Mouse (Mus musculus): ENCODE data around the gene Ribc2. TPM values are rescaled to one million over a fixed set of nuclear protein-coding genes. Genes with fewer than 3 reads are reported as not detected.

The Ribc2 gene
- polyA plus RNA-seq, 1 experiment: 0.08 TPM

DNA sequence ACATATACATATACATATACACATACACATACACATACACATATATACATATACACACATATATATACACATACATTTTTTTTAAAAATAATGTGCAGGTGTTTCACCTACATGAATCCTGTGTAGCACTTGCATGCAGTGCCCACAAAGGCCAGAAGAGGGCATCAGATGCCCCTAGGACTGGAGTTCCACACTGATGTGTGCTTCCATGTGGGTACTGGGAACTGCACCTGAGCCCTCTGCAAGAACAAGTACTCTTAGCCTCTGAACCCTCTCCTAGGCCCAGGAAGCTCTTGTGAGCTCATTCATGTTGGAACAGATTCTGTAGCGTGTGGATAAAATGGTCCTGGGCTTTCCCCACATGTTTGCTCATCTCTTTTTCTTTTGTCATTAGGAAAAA, 11.9 kb downstream of the Ribc2 start:
- no peak overlapping the region for H3K27ac ChIP-seq (ENCODE audit: insufficient read depth, low read length)
- no peaks in the 10 kb centered on the region for H3K27me3 ChIP-seq (ENCODE audit: control insufficient read depth, insufficient read depth, low read length)
- H3K4me3 ChIP-seq (ENCODE audit: extremely low read depth, insufficient read depth, insufficient read length): no peak overlapping the region
- H3K36me3 ChIP-seq (ENCODE audit: control insufficient read depth, insufficient read depth, low read length): no peaks in the 10 kb centered on the region
- no peak for TF ChIP-seq POLR2A (IDR thresholded peaks at IDR 0.05; ENCODE audit: low read depth, low read length)
- no peak for TF ChIP-seq CTCF (IDR thresholded peaks at IDR 0.05; ENCODE audit: extremely low read depth, insufficient read depth, insufficient read length, insufficient replicate concordance)
- WGBS: 95% methylated on average over 1 of the region's 1 CpGs
- DNase-seq (ENCODE audit: low read depth in 1 of 2, low spot score in 2 of 2): no peak
- H3K4me1 ChIP-seq (ENCODE audit: control insufficient read depth, insufficient read depth, insufficient read length): no peaks in the 10 kb centered on the region

DNA sequence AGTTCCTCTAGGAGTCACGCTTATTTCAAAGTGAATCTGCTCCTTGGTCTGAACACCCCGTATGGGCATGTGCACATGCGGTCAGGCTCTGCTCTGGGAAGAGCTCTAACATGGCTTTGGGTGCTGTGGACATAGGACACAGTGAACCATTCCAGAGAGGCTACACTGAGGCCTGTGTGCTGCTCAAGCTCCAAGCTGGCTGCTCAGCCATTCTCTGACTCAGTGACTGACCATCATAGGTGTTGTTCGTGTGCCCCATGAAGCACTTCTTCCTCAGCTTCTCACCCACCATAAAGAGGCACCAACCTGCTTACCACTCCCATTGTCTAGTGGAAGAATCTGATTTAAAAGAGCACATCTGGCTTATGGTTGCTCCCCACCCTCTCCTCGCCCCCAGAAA, 12.4 kb downstream of the Ribc2 start:
- TF ChIP-seq CTCF (IDR thresholded peaks at IDR 0.05; ENCODE audit: extremely low read depth, insufficient read depth, insufficient read length, insufficient replicate concordance) (no peak), POLR2A (IDR thresholded peaks at IDR 0.05; ENCODE audit: low read depth, low read length) (no peak)
- H3K4me3 ChIP-seq (ENCODE audit: extremely low read depth, insufficient read depth, insufficient read length): no peak overlapping the region
- no peak for DNase-seq (ENCODE audit: low read depth in 1 of 2, low spot score in 2 of 2)
- no peaks in the 10 kb centered on the region for H3K36me3 ChIP-seq (ENCODE audit: control insufficient read depth, insufficient read depth, low read length)
- no peaks in the 10 kb centered on the region for H3K27me3 ChIP-seq (ENCODE audit: control insufficient read depth, insufficient read depth, low read length)
- H3K4me1 ChIP-seq (ENCODE audit: control insufficient read depth, insufficient read depth, insufficient read length): no peaks in the 10 kb centered on the region
- 88% methylated on average over 5 of the region's 5 CpGs for WGBS
- no peak overlapping the region for H3K27ac ChIP-seq (ENCODE audit: insufficient read depth, low read length)

DNA sequence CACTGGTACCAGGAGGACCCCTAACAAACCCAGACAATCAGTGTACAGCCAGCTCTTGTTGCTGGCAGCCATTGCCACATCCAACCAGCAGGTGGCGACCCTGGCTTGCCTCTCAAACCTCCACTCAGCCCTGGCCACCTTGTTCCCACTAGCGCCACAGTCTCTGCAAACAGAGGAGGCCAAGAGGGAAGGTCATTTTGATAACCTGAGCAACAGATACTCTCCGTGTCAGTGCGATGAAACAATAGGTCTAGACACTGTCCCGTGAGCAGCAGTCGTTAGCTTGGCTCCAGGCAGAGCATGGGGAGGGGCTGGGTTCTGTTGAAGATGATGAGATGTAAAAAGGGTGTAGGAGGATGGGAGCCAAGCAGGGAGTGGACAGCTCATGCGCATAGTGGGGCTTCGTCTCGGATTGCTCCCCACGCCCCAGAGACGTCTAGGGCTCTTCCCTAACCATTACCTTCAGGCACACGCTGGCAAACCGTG, 19.6 kb downstream of the Ribc2 start:
- H3K27ac ChIP-seq (ENCODE audit: insufficient read depth, low read length): no peak overlapping the region
- WGBS: 36% methylated on average over 13 of the region's 13 CpGs
- no peaks in the 10 kb centered on the region for H3K27me3 ChIP-seq (ENCODE audit: control insufficient read depth, insufficient read depth, low read length)
- no peak for TF ChIP-seq POLR2A (IDR thresholded peaks at IDR 0.05; ENCODE audit: low read depth, low read length)
- TF ChIP-seq CTCF (IDR thresholded peaks at IDR 0.05; ENCODE audit: extremely low read depth, insufficient read depth, insufficient read length, insufficient replicate concordance): peak; percentile 85
- H3K4me1 ChIP-seq (ENCODE audit: control insufficient read depth, insufficient read depth, insufficient read length): no peaks in the 10 kb centered on the region
- H3K4me3 ChIP-seq (ENCODE audit: extremely low read depth, insufficient read depth, insufficient read length): no peak overlapping the region
- peak; percentile 1 to 27 for DNase-seq (ENCODE audit: low read depth in 1 of 2, low spot score in 2 of 2)
- no peaks in the 10 kb centered on the region for H3K36me3 ChIP-seq (ENCODE audit: control insufficient read depth, insufficient read depth, low read length)

DNA sequence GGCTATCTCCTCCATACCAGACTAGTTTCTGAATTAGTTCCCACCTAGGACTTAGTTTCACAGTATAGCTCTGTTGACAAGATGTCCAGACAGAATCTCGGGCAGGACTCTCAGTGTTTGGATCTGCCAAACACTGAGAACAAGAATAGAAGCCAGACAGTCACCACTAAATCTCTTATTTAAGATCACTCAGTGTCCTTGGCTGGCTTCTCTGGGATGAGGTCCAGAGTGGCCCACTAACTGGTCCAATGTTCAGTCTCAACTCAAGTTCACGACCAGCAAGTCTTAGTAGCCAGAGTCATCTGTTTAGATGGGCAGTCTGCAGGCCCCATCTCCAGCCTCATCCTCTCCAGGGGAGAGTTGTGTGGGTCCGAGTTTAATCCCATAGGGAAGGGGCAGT, 20.7 kb downstream of the Ribc2 start:
- DNase-seq (ENCODE audit: low read depth in 1 of 2, low spot score in 2 of 2): no peak
- Histone ChIP-seq H3K27ac (ENCODE audit: insufficient read depth, low read length) (no peak overlapping the region), H3K4me1 (ENCODE audit: control insufficient read depth, insufficient read depth, insufficient read length) (no peaks in the 10 kb centered on the region), H3K4me3 (ENCODE audit: extremely low read depth, insufficient read depth, insufficient read length) (no peak overlapping the region), H3K36me3 (ENCODE audit: control insufficient read depth, insufficient read depth, low read length) (no peaks in the 10 kb centered on the region), H3K27me3 (ENCODE audit: control insufficient read depth, insufficient read depth, low read length) (no peaks in the 10 kb centered on the region)
- WGBS: 78% methylated on average over 3 of the region's 3 CpGs
- TF ChIP-seq CTCF (IDR thresholded peaks at IDR 0.05; ENCODE audit: extremely low read depth, insufficient read depth, insufficient read length, insufficient replicate concordance): no peak
- no peak for TF ChIP-seq POLR2A (IDR thresholded peaks at IDR 0.05; ENCODE audit: low read depth, low read length)

DNA sequence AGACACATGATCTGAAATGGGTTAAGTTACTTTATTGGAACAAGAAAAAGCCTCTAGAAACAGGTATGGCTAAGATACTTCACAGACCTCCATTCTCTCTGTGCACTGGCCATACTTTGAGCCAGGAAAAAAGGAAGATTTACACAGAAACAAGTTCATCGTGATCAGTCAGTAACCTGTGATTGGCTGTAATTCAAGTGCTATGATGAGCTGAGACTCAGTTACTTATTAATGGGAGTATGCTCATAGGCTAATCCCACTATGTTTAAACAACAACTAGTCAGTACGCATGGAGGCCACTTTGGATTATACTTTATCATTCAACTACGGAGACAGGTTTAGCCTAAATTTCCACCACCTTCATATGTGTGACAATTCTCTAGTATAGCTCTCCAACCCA, 22.2 kb downstream of the Ribc2 start:
- WGBS: 94% methylated on average over 3 of the region's 3 CpGs

DNA sequence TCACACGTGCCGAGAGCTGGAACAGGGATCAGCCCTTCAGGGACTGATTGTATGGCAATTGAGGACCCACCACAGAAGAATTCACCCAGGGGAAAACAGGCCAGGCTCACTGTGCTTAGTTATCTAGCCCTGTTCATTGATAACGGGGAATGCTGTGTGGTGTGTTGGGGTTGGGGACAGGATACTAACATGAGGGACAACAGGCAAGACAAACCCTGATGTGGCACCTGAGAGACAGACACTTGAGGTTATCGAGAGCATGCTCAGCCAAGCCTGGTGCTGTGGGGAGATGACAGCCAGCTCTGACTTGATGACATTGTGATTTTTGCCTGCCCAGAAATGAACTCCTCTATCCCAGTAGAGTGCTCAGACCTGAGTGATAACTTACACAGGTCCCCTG, 24.3 kb downstream of the Ribc2 start:
- 75% methylated on average over 4 of the region's 4 CpGs for WGBS
- Histone ChIP-seq H3K4me3 (ENCODE audit: extremely low read depth, insufficient read depth, insufficient read length) (no peak overlapping the region), H3K36me3 (ENCODE audit: control insufficient read depth, insufficient read depth, low read length) (no peaks in the 10 kb centered on the region), H3K27ac (ENCODE audit: insufficient read depth, low read length) (no peak overlapping the region), H3K4me1 (ENCODE audit: control insufficient read depth, insufficient read depth, insufficient read length) (no peaks in the 10 kb centered on the region), H3K27me3 (ENCODE audit: control insufficient read depth, insufficient read depth, low read length) (no peaks in the 10 kb centered on the region)
- DNase-seq (ENCODE audit: low read depth in 1 of 2, low spot score in 2 of 2): no peak
- TF ChIP-seq CTCF (IDR thresholded peaks at IDR 0.05; ENCODE audit: extremely low read depth, insufficient read depth, insufficient read length, insufficient replicate concordance) (no peak), POLR2A (IDR thresholded peaks at IDR 0.05; ENCODE audit: low read depth, low read length) (no peak)

More for the DNA sequence above, 22.2 kb downstream of the Ribc2 start:
- Histone ChIP-seq H3K4me1 (ENCODE audit: control insufficient read depth, insufficient read depth, insufficient read length) (no peaks in the 10 kb centered on the region), H3K36me3 (ENCODE audit: control insufficient read depth, insufficient read depth, low read length) (no peaks in the 10 kb centered on the region), H3K27me3 (ENCODE audit: control insufficient read depth, insufficient read depth, low read length) (no peaks in the 10 kb centered on the region), H3K27ac (ENCODE audit: insufficient read depth, low read length) (no peak overlapping the region), H3K4me3 (ENCODE audit: extremely low read depth, insufficient read depth, insufficient read length) (no peak overlapping the region)
- no peak for DNase-seq (ENCODE audit: low read depth in 1 of 2, low spot score in 2 of 2)
- TF ChIP-seq CTCF (IDR thresholded peaks at IDR 0.05; ENCODE audit: extremely low read depth, insufficient read depth, insufficient read length, insufficient replicate concordance) (no peak), POLR2A (IDR thresholded peaks at IDR 0.05; ENCODE audit: low read depth, low read length) (no peak)

DNA sequence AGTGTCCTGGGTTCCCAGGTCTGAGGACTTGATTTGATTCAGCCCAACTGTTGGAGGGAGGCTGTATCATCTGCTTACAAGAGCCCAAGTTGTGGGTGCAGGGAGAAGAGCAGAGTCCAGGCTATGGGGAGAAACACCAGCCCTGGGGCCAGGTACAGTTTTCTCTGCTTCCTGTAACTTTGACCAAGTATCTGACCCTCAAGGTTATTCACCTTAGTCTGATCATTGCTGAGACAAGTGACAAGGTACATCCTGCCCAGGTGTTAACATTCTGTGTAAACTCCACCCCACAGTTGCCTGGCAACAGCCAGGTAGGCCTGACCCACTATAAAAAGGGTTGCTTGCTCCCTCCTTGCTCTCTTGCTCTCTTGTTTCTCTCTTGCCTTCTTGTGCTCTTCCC, 29.5 kb downstream of the Ribc2 start:
- H3K36me3 ChIP-seq (ENCODE audit: control insufficient read depth, insufficient read depth, low read length): no peaks in the 10 kb centered on the region
- no peaks in the 10 kb centered on the region for H3K27me3 ChIP-seq (ENCODE audit: control insufficient read depth, insufficient read depth, low read length)
- no peak for DNase-seq (ENCODE audit: low read depth in 1 of 2, low spot score in 2 of 2)
- TF ChIP-seq CTCF (IDR thresholded peaks at IDR 0.05; ENCODE audit: extremely low read depth, insufficient read depth, insufficient read length, insufficient replicate concordance) (no peak), POLR2A (IDR thresholded peaks at IDR 0.05; ENCODE audit: low read depth, low read length) (no peak)
- no peak overlapping the region for H3K4me3 ChIP-seq (ENCODE audit: extremely low read depth, insufficient read depth, insufficient read length)
- H3K4me1 ChIP-seq (ENCODE audit: control insufficient read depth, insufficient read depth, insufficient read length): no peaks in the 10 kb centered on the region
- H3K27ac ChIP-seq (ENCODE audit: insufficient read depth, low read length): no peak overlapping the region

Data from spleen, adult 2 months (tissue).